Mouse (Mus musculus): Measurements from ENCODE around the gene Esrra.
A peak's percentile ranks its signal among the peaks of the same experiment; 100 is the strongest.

Esrra gene

GRCm38 (mm10) chr19:6920741-6921636, 624 bp downstream of the Esrra start:
- DNase-seq (ENCODE audit: low spot score in 2 of 2) = peak; percentile 28 to 47

GRCm38 (mm10) chr19:6919876-6920740, 1.5 kb downstream of the Esrra start:
- DNase-seq (ENCODE audit: low spot score in 2 of 2) = no peak

- no peak for DNase-seq (ENCODE audit: low spot score in 2 of 2)
Measured at GRCm38 (mm10) chr19:6919431-6919830, 2.2 kb downstream of the Esrra start.

- DNase-seq (ENCODE audit: low spot score in 2 of 2) = no peak
Measured at GRCm38 (mm10) chr19:6918321-6918720, 3.3 kb downstream of the Esrra start.

GRCm38 (mm10) chr19:6916496-6916895, 5.1 kb downstream of the Esrra start:
- no peak for DNase-seq (ENCODE audit: low spot score in 2 of 2)

GRCm38 (mm10) chr19:6915276-6915675, 6.3 kb downstream of the Esrra start:
- no peak for DNase-seq (ENCODE audit: low spot score in 2 of 2)

GRCm38 (mm10) chr19:6914540-6914939, 7.1 kb downstream of the Esrra start:
- DNase-seq (ENCODE audit: low spot score in 2 of 2) = no peak

GRCm38 (mm10) chr19:6913991-6914390, 7.6 kb downstream of the Esrra start:
- DNase-seq (ENCODE audit: low spot score in 2 of 2) = no peak

- no peak for DNase-seq (ENCODE audit: low spot score in 2 of 2)
Measured at GRCm38 (mm10) chr19:6913036-6913435, 8.6 kb downstream of the Esrra start.

- DNase-seq (ENCODE audit: low spot score in 2 of 2) = no peak
Measured at GRCm38 (mm10) chr19:6912205-6912970, 9.2 kb downstream of the Esrra start.

- no peak for DNase-seq (ENCODE audit: low spot score in 2 of 2)
Measured at GRCm38 (mm10) chr19:6911101-6912074, 10.2 kb downstream of the Esrra start.

GRCm38 (mm10) chr19:6910306-6910705, 11.3 kb downstream of the Esrra start:
- peak in 1 of 2 experiments; percentile 35 for DNase-seq (ENCODE audit: low spot score in 2 of 2)

GRCm38 (mm10) chr19:6909507-6910289, 11.9 kb downstream of the Esrra start, which contains the start of the genes Trmt112 and Prdx5:
Gene Trmt112 (plus strand): TSS chr19:6909698.
Gene Prdx5 (minus strand): TSS chr19:6910106.
- peak; percentile 69 to 76 for DNase-seq (ENCODE audit: low spot score in 2 of 2)

- no peak for DNase-seq (ENCODE audit: low spot score in 2 of 2)
Measured at GRCm38 (mm10) chr19:6909021-6909420, 12.6 kb downstream of the Esrra start.

- no peak for DNase-seq (ENCODE audit: low spot score in 2 of 2)
Measured at GRCm38 (mm10) chr19:6907811-6908540, 13.6 kb downstream of the Esrra start.

- DNase-seq (ENCODE audit: low spot score in 2 of 2) = no peak
Measured at GRCm38 (mm10) chr19:6907094-6907493, 14.5 kb downstream of the Esrra start.

GRCm38 (mm10) chr19:6906199-6906598, 15.4 kb downstream of the Esrra start:
- DNase-seq (ENCODE audit: low spot score in 2 of 2) = no peak

- DNase-seq (ENCODE audit: low spot score in 2 of 2) = no peak
Measured at GRCm38 (mm10) chr19:6905498-6906159, 16.0 kb downstream of the Esrra start.
